Mouse (Mus musculus): Measurements from ENCODE around the gene Gm10720. TPM values are rescaled to one million over a fixed set of nuclear protein-coding genes. Genes with fewer than 3 reads are reported as not detected.
"Not testable (repeated sequence)": the region's sequence is repeated elsewhere in the genome, so short reads cannot be mapped to it uniquely, and the experiment has no call there.

Gene Gm10720
- total RNA-seq, 2 experiments from 2014 or later, result not detected

- peak; percentile 3 to 52 for DNase-seq (ENCODE audit: low spot score in 2 of 2)
These were observed 9.5 kb downstream of the Gm10720 start, which contains the start of gene Gm10717 for GRCm38 (mm10) chr9:3024912-3025467. Gene Gm10717 (plus strand): TSS chr9:3025417.

DNA sequence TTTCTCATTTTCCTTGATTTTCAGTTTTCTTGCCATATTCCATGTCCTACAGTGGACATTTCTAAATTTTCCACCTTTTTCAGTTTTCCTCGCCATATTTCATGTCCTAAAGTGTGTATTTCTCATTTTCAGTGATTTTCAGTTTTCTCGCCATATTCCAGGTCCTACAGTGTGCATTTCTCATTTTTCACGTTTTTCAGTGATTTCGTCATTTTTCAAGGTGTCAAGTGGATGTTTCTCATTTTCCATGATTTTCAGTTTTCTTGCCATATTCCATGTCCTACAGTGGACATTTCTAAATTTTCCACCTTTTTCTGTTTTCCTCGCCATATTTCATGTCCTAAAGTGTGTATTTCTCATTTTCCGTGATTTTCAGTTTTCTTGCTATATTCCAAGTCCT is 10.2 kb downstream of the Gm10720 start:
- DNase-seq (ENCODE audit: low spot score in 2 of 2), result peak; percentile 74 to 85

GRCm38 (mm10) chr9:3026136-3026535 is 10.7 kb downstream of the Gm10720 start:
- DNase-seq (ENCODE audit: low spot score in 2 of 2), result not testable (repeated sequence)

- DNase-seq (ENCODE audit: low spot score in 2 of 2), result not testable (repeated sequence)
These were observed 11.3 kb downstream of the Gm10720 start for GRCm38 (mm10) chr9:3026741-3027140.

DNA sequence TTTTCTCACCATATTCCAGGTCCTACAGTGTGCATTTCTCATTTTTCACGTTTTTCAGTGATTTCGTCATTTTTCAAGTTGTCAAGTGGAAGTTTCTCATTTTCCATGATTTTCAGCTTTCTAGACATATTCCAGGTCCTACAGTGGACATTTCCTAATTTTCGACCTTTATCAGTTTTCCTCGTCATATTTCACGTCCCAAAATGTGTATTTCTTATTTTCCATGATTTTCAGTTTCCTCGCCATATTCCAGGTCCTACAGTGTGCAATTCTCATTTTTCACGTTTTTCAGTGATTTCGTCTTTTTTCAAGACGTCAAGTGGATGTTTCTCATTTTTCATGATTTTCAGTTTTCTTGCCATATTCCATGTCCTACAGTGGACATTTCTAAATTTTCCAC is 11.7 kb downstream of the Gm10720 start:
- DNase-seq (ENCODE audit: low spot score in 2 of 2), result not testable (repeated sequence)

GRCm38 (mm10) chr9:3029276-3030000 is 14.0 kb downstream of the Gm10720 start:
- peak in 1 of 2 experiments; percentile 32 for DNase-seq (ENCODE audit: low spot score in 2 of 2)

GRCm38 (mm10) chr9:3030677-3031318 is 15.3 kb downstream of the Gm10720 start:
- not testable (repeated sequence) for DNase-seq (ENCODE audit: low spot score in 2 of 2)

DNA sequence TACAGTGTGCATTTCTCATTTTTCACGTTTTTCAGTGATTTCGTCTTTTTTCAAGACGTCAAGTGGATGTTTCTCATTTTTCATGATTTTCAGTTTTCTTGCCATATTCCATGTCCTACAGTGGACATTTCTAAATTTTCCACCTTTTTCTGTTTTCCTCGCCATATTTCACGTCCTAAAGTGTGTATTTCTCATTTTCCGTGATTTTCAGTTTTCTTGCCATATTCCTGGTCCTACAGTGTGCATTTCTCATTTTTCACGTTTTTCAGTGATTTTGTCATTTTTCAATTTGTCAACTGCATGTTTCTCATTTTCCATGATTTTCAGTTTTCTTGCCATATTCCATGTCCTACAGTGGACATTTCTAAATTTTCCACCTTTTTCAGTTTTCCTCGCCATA is 18.8 kb downstream of the Gm10720 start, which contains the start of gene Gm17535:
Gm17535 (plus strand) TSS at position 301 of the 400 bp plus-strand sequence.
- not testable (repeated sequence) for DNase-seq (ENCODE audit: low spot score in 2 of 2)

DNA sequence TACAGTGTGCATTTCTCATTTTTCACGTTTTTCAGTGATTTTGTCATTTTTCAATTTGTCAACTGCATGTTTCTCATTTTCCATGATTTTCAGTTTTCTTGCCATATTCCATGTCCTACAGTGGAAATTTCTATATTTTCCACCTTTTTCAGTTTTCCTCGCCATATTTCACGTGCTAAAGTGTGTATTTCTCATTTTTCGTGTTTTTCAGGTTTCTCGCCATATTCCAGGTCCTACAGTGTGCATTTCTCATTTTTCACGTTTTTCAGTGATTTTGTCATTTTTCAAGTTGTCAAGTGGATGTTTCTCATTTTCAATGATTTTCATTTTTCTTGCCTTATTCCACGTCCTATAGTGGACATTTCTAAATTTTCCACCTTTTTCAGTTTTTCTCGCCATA is 21.1 kb downstream of the Gm10720 start, which contains the start of gene Gm10715:
Gm10715 (plus strand) TSS at position 301 of the 400 bp plus-strand sequence.
- not testable (repeated sequence) for DNase-seq (ENCODE audit: low spot score in 2 of 2)

DNA sequence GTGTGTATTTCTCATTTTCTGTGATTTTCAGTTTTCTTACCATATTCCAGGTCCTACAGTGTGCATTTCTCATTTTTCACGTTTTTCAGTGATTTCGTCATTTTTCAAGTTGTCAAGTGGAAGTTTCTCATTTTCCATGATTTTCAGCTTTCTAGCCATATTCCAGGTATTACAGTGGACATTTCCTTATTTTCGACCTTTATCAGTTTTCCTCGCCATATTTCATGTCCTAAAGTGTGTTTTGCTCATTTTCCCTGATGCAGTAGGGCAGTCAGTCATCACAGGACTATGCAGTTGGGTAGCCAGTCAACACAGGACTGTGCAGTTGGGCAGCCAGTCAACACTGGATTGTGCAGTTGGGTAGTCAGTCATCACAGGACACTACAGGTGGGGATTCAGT is 22.7 kb downstream of the Gm10720 start:
- DNase-seq (ENCODE audit: low spot score in 2 of 2), result not testable (repeated sequence)

Small RNA genes lying within 50 kb of the gene (microRNA-seq; reads per million reads assigned to microRNA genes)
- 0 reads per million in 2 experiments for gene Mir101c

Other genes with a start within 250 kb of the Gm10720 start
- gene Gm10722, start 14.7 kb upstream of the Gm10720 start, total RNA-seq (2021), result not detected
- gene Gm11168, start 12.3 kb upstream of the Gm10720 start, total RNA-seq (2021), result not detected
- gene Gm10721, start 2.5 kb upstream of the Gm10720 start, total RNA-seq (2021), result under 1 TPM in 1 of 2 experiments, not detected in 1; 0.78 TPM
- gene Gm10719, start 1.8 kb downstream of the Gm10720 start, total RNA-seq (2021), result 1 to 10 TPM; 1.2 to 1.8 TPM
- 1 to 10 TPM in 1 of 2 experiments, under 1 TPM in 1; 0.69 to 2.2 TPM for gene Gm10718, start 7.9 kb downstream of the Gm10720 start, total RNA-seq (2021)
- under 1 TPM in 1 of 2 experiments, not detected in 1; 0.91 TPM for gene Gm10717, start 9.8 kb downstream of the Gm10720 start, total RNA-seq (2021)
- gene Gm17535, start 18.9 kb downstream of the Gm10720 start, total RNA-seq (2021), result not detected
- gene Gm10715, start 21.2 kb downstream of the Gm10720 start, total RNA-seq (2021), result not detected